Mouse (Mus musculus) liver, adult (tissue): ENCODE measurements at regions not wholly inside any gene's neighbourhood (a gene's known extent, or its start where the extent isn't known, plus 50 kb on each side); places are given as distances from the start of the nearest gene placed in this dataset.

Experiments
- GATA4 ChIP-seq: IDR thresholded peaks from 2 replicates; pipeline ENCODE4 v1.6.1; 2014; ENCODE audit warnings: mild to moderate bottlenecking, low read length; ENCODE audit not compliant: insufficient replicate concordance

DNA sequence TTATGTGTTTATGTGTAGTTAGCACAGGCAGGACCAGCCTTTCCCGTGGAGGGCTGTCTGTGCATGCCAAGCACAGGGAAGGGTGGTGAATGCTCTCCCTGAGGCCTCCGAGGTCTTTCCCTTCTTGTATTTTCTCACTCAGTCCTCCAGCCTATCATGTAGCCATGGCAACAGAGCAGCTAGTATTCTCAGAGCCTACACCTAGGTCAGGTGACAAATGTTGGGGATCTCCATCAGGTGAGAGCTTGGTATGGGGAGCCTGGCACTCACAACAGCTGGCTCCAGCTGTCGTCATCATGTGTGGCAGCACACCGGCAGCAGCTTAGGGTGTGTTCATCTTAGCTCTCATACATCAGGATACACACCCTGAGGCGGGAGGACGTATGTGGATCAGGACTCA lies 231.3 kb downstream of the Mroh4 start:
- no peak for TF ChIP-seq GATA4

DNA sequence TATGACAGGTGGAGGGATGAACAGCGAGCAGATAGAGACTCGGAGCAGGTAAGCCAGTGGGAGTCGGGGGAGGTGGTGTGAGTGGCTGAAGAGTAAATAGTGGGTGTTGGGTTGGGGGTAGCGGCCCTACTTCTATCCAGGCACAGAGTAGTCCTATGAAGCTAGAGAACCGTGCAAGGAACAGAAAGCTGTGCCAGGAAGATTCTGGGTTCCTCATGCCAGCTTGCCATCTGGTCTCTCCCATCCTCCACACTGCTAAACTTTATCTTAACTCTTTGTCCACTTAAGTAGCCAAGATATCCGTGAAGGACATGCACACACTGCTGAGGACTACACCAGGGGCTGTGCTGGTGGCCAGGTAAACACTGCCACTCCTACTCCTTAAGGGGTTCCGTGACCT lies 234.9 kb downstream of the Mroh4 start:
- no peak for TF ChIP-seq GATA4

DNA sequence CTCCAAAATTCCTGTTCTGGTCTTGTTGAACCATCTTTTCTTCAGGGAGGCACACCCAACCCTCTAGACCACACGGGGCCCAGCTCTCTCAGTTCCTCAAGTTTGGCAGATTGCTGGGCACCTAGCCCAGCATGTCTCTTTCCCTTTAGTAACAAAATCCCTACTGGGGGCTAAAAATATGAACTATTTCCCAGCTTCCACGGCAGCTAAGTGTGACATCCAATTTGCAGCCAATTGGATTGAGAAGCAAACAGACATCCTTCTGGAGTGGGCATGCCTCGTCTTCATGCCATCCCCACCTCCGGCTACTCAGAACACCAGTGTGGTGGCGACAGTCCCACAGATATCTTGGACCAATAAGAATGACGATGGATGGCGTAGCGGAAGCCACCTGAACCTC lies 240.1 kb downstream of the Mroh4 start:
- TF ChIP-seq GATA4, result no peak

DNA sequence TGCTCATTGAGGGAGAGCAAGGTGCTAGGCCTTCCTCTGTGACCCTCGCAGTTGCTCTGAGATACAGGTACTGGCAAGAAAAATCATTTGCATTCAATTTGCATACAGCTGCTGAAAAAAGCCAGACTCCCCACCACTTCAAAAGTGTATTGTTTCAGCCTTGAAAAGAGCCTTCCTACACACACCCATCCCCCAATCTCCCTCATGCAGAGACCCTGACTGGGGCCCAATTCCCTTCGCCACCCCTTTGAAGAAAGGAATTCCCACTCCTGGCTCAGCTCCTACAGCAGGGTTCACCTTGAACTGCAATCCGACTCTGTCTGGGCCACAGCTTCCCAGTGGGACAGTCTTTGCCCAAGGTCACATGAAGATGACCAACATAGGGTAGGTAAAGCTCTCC lies 248.6 kb downstream of the Mroh4 start:
- no peak for TF ChIP-seq GATA4

DNA sequence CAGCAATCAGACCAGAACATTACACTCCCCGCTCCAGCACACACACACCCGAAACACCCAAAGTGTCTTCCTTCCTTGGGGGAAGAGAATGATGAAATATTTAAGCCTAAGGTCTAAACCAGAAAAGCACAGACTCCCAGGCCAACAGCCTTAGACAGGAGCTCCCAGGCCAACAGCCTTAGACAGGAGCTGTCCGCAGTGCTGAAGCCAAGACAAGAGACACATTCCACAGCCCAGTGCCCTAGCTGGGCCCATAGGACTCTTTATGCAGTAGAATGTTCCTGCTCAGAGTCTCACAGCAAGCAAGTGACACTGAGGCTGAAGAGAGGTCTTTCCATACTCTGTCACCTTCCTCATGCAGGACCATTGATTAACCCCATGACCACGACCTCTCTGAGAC lies 253.6 kb downstream of the Mroh4 start:
- no peak for TF ChIP-seq GATA4

DNA sequence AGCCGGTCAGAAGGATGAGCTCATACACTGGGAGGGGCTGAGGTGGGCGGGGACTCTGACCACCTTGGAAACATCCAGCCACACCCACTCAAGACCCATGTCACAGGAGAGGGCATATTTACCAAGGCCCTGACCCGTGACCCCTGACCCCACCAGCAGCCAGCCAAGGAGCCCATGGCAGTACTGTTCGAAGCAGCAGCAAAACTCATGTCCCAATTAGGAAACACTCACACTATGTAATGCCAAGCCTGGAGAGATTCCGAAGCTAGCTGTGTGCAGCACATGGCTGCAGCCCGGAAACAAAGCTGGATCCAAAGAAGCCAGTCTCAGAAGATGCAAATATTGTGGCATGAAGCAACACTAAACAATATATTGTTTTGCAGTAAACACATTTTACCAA lies 256.8 kb downstream of the Mroh4 start:
- TF ChIP-seq GATA4, result no peak

DNA sequence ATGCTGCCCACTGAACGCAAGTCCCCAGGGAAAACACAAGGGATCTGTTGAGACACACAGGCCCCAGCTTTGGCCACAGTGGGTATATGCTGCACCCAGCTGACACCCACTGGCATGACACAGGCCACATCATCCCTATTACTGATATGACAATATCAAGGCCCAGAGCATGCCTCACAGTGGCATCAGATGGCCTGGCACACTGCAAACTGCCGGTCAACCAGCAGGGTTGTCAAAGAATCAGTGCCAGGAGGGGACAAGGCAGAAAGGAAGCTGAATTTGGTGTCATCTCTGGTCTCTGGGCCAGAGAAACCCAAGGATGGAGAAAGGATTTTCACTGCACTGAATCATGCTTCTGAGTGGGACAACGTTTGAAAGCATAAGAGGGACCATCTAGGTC lies 266.7 kb downstream of the Mroh4 start:
- no peak for TF ChIP-seq GATA4

DNA sequence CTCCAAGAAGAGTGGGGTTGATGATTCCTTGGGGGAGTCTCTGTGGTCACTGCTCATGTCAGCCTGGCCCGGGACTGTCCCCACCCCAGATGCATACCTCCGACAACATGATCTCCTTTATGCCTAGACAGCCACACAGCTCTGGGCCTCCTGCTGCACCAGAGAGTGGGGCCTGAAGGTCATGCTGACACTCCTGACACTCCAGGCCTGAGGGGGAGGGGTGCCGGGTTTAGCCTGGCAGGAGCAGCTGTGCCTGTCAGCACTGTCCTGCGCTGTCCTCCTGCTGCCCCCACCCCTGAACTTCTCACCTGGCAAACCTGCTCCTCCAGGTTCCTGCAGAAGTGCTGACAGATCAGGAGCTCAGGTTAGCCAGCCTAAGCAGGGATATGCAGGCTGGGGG lies 288.2 kb downstream of the Mroh4 start:
- TF ChIP-seq GATA4, result no peak

DNA sequence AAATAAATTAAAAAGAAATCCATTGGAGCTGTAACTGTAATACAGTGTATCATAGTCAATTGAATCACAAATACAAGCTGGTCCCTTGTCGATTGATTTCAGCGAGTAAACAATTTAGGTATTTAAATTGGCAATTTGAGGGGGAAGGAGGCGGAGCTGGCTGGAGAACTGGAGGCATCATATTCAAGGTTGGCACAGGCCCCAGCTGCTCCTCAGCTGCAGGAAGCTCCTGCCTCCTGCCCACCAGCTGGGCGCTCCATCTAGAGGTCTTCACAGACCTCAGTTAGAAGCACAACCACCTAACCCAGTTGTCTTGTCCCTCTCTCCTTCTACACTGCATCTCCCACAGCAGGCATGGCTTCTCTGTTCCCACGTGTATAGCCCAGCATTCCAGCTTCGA lies 292.6 kb downstream of the Mroh4 start:
- no peak for TF ChIP-seq GATA4

DNA sequence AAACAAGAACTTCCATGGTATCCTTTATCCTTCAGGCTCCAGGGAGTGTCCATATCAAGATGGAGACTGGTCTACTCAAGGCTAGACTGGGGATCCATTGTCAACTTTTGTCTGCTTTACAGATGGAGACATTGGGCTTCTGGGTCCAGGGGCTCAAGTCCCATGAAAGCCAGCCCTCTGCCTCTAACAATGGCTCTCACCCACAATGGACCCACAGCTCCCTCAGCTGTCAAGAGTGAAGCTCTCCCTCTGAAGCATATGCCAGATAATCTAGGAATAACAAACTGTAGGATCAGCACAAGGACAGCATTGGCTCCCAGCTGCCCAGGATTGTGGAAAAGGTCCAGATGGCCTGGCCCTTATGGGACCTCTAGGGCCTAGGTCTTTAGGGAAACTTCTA lies 302.3 kb downstream of the Mroh4 start:
- TF ChIP-seq GATA4, result no peak

DNA sequence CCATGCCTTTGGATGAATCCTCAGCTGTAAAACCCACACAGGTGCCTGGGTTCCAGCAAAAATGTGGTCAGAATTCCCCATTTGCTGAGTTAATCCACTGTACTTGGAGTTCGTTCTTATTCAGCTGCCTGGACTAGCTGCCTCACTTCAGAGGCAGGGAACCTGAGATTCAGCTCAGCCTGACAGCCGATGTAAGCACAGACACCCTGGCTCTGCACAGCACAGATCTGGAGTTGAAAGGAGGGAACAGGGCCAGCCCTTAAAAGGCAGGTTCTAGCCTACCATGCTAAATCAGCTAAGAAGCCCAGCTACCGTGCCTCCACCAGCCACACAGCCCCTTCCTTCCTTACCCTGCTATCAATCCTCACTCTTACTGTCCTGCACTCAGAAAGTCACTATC lies 306.0 kb downstream of the Mroh4 start:
- TF ChIP-seq GATA4, result no peak

DNA sequence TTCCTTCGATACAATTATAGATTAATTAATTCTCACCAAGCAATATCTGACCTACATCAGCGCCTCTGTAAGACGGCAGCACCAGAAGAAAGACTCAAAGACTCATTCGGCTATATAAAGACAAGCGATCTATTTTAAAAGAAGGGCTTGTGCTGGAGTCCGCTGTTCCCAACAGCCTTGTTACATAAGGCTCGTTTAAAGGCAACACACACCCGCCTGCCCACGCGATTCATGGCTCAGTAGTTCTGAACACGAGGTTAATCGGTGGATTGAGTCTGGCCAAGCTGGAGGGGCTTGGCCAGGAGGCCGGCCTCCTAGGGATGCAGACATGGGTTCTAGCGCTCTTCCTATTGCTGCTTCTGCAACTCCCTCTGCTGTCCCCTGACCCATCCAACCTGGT lies 306.9 kb downstream of the Mroh4 start:
- TF ChIP-seq GATA4, result no peak

DNA sequence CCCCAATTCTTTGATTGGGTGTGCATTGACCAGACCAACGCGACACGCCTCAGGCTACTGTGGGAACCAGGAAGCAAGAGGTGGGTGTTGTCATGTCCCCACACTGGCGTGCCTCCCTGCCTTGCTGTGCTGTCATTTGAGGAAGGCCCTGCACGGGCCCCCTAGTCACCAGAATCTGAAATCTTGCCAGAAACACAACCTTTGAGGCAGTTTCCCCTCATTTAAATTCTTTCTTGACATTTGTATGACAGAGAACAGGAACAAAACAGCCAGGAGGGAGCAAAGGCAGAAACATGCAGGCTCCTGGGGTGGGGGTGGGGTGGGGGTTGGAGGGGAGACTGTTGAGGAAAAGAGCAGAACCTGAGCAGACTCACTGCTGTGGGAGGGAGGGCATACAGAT lies 309.5 kb downstream of the Mroh4 start:
- no peak for TF ChIP-seq GATA4

DNA sequence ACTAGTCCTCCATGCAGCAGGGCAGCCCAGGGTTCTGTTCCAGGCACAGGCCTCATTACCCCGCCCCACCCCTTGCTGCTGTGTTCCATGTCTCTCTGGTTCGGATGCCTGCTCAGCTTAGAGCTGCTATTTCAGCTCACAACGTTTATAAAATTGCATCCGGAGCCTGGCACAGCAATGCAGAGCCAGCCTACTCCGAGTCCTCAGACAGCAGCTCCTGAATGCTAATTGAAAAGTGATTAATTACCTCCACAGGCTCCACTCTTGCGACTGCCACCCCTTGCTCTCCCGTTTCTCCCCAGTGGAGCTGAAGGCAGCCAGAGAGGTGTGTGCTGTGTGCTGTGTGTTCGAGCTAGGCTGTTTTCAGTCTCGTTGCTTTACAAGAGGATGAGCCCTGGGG lies 310.6 kb downstream of the Mroh4 start:
- no peak for TF ChIP-seq GATA4

DNA sequence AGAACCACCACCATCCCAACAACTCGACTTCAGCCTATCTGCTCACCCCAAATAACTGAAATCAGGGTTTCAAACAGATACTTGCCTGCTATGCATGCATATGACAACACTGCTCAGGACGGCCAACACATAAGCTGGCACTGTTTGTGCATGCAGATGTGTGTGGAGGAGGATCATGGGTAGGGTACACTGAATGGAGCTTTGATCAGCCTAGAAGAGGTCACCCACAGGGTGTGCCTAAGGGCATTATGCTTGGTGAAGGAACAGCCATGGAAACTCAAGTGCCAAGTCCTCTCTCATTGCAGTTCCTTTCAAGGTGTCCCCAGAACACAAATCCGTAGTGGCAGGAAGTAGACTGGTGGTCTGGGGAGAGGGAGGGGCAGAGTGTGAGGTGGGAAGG lies 316.7 kb downstream of the Mroh4 start:
- no peak for TF ChIP-seq GATA4

DNA sequence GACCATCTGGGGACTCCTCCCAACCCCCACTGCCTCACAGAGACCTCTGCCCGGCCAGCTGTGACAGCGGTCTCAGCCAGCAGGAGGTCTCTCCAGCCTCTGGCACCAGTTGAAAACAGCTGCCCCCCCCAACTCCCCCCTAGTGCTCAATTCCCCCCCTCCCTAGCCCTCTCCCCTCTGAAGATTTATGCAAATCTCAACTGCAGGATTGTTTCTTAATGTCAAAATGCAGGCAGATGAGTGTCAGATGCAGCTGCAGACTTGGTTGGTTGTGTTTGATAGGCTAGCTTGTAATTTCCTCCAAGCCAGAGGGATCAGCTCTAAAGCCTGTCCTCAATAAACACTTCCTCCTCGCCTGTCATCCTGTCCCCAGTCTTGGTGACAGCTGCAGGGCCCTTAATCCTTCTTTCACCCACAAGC lies 317.7 kb downstream of the Mroh4 start:
- TF ChIP-seq GATA4, result no peak

DNA sequence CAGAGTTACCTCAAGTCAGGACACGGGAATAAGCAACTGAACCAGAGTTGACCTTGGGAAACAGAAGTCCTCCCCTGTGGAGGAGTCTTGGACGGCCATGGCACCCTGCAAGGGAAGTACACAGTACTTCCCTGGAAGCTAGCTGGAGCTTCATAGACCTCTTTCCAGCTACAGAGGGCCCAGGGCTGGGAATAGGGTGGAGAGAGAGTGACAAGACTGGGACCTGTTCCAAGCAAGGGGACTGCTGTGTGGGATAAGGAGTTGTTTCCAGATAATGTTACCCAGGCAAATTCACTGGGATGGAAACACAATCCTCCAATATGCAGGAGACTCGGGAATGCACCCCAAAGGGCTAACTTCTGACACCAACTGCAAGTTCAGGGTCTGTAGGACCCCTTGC lies 325.1 kb downstream of the Mroh4 start:
- no peak for TF ChIP-seq GATA4

DNA sequence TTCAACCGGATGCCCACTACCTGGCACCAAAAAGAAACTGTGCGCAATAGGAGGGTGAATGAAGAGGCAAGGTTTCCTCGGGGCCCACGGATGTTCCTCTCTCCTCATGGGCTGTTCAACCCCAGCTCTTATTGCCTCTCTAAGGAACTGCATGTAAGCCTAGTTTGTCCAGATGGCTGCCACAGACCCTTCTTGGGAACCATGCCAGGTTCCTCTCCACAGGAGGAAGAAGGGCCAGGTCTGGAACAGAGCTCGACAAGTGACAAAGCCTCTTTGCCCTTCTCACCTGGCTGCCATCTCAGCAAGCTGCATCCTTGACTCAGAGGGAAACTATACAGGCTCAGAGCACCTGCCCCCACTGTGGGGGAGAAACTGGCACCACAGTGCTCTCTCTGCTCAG lies 329.6 kb downstream of the Mroh4 start:
- no peak for TF ChIP-seq GATA4
